Mouse (Mus musculus): ENCODE data around the gene Hs3st6. TPM values are rescaled to one million over a fixed set of nuclear protein-coding genes. Genes with fewer than 3 reads are reported as not detected.

The Hs3st6 gene
- polyA plus RNA-seq, 1 experiment from 2014 or later = 0.21 TPM

GRCm38 (mm10) chr17:24725637-24726390, 27.0 kb upstream of the Hs3st6 start:
- no peaks in the 10 kb centered on the region for H3K27me3 ChIP-seq (ENCODE audit: control insufficient read depth, insufficient read depth, low read length)
- WGBS = 64% methylated on average over 3 of the region's 3 CpGs
- H3K4me1 ChIP-seq (ENCODE audit: control insufficient read depth, insufficient read depth, low read length) = peaks cover 23% of the 10 kb centered on the region
- no peaks in the 10 kb centered on the region for H3K9me3 ChIP-seq (replicated peaks; ENCODE audit: control insufficient read depth, low read length)
- H3K36me3 ChIP-seq (ENCODE audit: control insufficient read depth, insufficient read depth) = peaks cover 13% of the 10 kb centered on the region
- H3K27ac ChIP-seq (ENCODE audit: low read length) = no peak overlapping the region
- no peak overlapping the region for H3K9ac ChIP-seq (ENCODE audit: low read length)
- no peak for ATAC-seq (replicated peaks; ENCODE audit: extremely low read depth, insufficient read depth, low FRiP score)
- no peak overlapping the region for H3K4me3 ChIP-seq (ENCODE audit: low read length)
- no peak overlapping the region for H3K4me2 ChIP-seq (ENCODE audit: low read depth, low read length)

DNA sequence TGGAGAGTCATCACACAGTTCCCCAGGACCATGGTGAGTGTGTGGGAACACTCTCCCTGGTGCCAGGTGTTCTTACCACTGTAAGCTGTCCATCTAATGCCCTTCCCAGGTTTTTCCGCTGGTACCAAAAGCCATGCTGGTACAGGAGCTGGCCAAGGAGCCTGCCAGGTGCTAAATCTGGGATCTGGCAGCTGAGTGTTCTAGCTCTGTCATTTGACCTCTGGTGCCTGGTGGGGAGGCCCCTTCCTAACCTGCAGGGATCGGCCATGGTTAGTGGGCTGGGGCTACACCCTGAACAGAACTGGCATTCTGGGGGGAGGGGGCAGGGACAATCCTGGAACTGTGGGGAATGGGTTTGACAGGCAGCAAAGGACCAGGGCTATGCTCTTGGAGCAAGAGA, 25.2 kb upstream of the Hs3st6 start, which contains the start of gene Rpl3l:
Rpl3l (plus strand) TSS at position 203 of the 400 bp plus-strand sequence.
- Histone ChIP-seq H3K4me1 (ENCODE audit: control insufficient read depth, insufficient read depth, low read length) (peaks cover 16% of the 10 kb centered on the region), H3K36me3 (ENCODE audit: control insufficient read depth, insufficient read depth) (no peaks in the 10 kb centered on the region; the same call in 1 of the 2 replicates), H3K4me2 (ENCODE audit: low read depth, low read length) (no peak within 1 kb of the TSS), H3K9me3 (replicated peaks; ENCODE audit: control insufficient read depth, low read length) (no peaks in the 10 kb centered on the region), H3K4me3 (ENCODE audit: low read length) (no peak within 1 kb of the TSS), H3K27me3 (ENCODE audit: control insufficient read depth, insufficient read depth, low read length) (no peaks in the 10 kb centered on the region), H3K9ac (ENCODE audit: low read length) (no peak within 1 kb of the TSS), H3K27ac (ENCODE audit: low read length) (no peak within 1 kb of the TSS)
- 68% methylated on average over 2 of the region's 2 CpGs for WGBS
- ATAC-seq (replicated peaks; ENCODE audit: extremely low read depth, insufficient read depth, low FRiP score) = no peak

- Histone ChIP-seq H3K4me3 (ENCODE audit: low read length) (no peak overlapping the region), H3K9me3 (replicated peaks; ENCODE audit: control insufficient read depth, low read length) (no peaks in the 10 kb centered on the region), H3K4me1 (ENCODE audit: control insufficient read depth, insufficient read depth, low read length) (peaks cover 11% of the 10 kb centered on the region), H3K27me3 (ENCODE audit: control insufficient read depth, insufficient read depth, low read length) (no peaks in the 10 kb centered on the region), H3K27ac (ENCODE audit: low read length) (no peak overlapping the region), H3K9ac (ENCODE audit: low read length) (no peak overlapping the region), H3K4me2 (ENCODE audit: low read depth, low read length) (no peak overlapping the region), H3K36me3 (ENCODE audit: control insufficient read depth, insufficient read depth) (no peaks in the 10 kb centered on the region)
- no peak for ATAC-seq (replicated peaks; ENCODE audit: extremely low read depth, insufficient read depth, low FRiP score)
- 71% methylated on average over 17 of the region's 17 CpGs for WGBS
Observed at GRCm38 (mm10) chr17:24728184-24728583, 24.6 kb upstream of the Hs3st6 start.

DNA sequence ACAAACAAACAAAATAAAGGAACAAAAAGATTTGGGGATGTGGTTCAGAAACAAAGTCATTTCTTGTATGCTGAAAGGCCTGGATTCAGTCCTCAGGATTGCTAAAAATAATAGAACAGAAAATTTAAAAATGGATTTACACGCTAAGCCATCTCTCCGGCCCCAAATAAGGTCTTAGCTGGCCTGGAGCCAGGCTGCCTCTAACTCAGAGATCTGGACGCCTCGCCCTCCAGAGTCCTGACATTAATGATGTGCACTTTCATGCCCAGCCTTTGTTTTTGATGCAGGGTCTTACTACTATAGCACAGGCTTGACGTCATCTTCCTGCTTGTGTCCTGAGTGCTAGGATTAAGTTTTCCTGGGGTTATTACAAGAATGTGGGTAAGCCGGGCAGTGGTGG, 23.7 kb upstream of the Hs3st6 start:
- ATAC-seq (replicated peaks; ENCODE audit: extremely low read depth, insufficient read depth, low FRiP score) = no peak
- H3K4me2 ChIP-seq (ENCODE audit: low read depth, low read length) = no peak overlapping the region
- H3K9me3 ChIP-seq (replicated peaks; ENCODE audit: control insufficient read depth, low read length) = no peaks in the 10 kb centered on the region
- H3K4me3 ChIP-seq (ENCODE audit: low read length) = no peak overlapping the region
- H3K36me3 ChIP-seq (ENCODE audit: control insufficient read depth, insufficient read depth) = no peaks in the 10 kb centered on the region
- H3K9ac ChIP-seq (ENCODE audit: low read length) = no peak overlapping the region
- WGBS = 53% methylated on average over 6 of the region's 6 CpGs
- no peak overlapping the region for H3K27ac ChIP-seq (ENCODE audit: low read length)
- no peaks in the 10 kb centered on the region for H3K27me3 ChIP-seq (ENCODE audit: control insufficient read depth, insufficient read depth, low read length)
- peaks cover 11% of the 10 kb centered on the region for H3K4me1 ChIP-seq (ENCODE audit: control insufficient read depth, insufficient read depth, low read length)

DNA sequence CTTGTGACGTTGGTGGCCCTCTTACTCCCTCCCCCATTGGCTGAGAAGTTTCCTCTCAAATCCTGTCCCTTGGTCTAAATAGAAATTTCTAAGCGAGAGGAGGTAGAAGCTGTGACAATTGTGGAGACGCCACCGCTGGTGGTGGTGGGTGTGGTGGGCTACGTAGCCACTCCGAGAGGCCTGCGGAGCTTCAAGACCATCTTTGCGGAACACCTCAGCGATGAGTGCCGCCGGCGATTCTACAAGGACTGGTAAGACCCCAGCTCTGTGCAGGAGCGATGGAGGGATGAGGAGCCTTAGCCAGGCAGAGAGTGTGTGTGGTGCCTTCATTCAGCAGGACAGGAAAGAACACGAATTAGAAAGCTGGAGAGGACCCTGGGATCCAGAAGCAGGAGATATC, 22.0 kb upstream of the Hs3st6 start:
- Histone ChIP-seq H3K27me3 (ENCODE audit: control insufficient read depth, insufficient read depth, low read length) (no peaks in the 10 kb centered on the region), H3K4me3 (ENCODE audit: low read length) (no peak overlapping the region), H3K4me1 (ENCODE audit: control insufficient read depth, insufficient read depth, low read length) (peaks cover 12% of the 10 kb centered on the region), H3K9me3 (replicated peaks; ENCODE audit: control insufficient read depth, low read length) (no peaks in the 10 kb centered on the region), H3K4me2 (ENCODE audit: low read depth, low read length) (no peak overlapping the region), H3K27ac (ENCODE audit: low read length) (no peak overlapping the region), H3K36me3 (ENCODE audit: control insufficient read depth, insufficient read depth) (no peaks in the 10 kb centered on the region), H3K9ac (ENCODE audit: low read length) (no peak overlapping the region)
- no peak for ATAC-seq (replicated peaks; ENCODE audit: extremely low read depth, insufficient read depth, low FRiP score)
- WGBS = 84% methylated on average over 14 of the region's 14 CpGs

- WGBS = 61% methylated on average over 12 of the region's 12 CpGs
- peak overlapping the region; percentile 79 for H3K27ac ChIP-seq (ENCODE audit: low read length)
Observed at GRCm38 (mm10) chr17:24732233-24732935, 20.4 kb upstream of the Hs3st6 start.

DNA sequence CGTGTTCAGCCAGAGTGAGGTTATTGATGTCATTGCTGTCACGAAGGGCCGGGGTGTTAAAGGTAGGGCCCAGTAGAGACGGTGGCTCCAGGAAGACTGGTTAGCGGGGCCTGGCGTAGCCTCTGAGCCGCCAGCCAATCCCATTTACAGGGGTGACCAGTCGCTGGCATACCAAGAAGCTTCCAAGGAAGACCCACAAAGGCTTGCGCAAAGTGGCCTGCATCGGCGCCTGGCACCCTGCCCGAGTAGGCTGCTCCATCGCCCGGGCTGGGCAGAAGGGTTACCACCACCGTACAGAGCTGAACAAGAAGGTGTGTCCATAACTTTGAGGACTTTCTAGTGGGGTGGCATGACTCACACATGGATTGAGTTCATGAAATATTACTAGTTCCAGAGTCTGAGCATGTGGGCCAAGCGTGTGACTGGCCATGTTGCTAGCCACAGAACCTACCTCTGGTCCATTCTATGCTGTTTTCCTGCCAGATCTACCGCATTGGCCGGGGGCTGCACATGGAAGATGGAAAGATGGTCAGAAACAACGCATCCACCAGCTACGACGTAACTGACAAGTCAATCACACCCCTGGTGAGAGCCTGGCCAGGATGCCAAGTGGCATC, 19.2 kb upstream of the Hs3st6 start:
- Histone ChIP-seq H3K9ac (ENCODE audit: low read length) (no peak overlapping the region), H3K36me3 (ENCODE audit: control insufficient read depth, insufficient read depth) (no peaks in the 10 kb centered on the region), H3K27me3 (ENCODE audit: control insufficient read depth, insufficient read depth, low read length) (no peaks in the 10 kb centered on the region), H3K4me2 (ENCODE audit: low read depth, low read length) (no peak overlapping the region), H3K4me3 (ENCODE audit: low read length) (no peak overlapping the region), H3K27ac (ENCODE audit: low read length) (no peak overlapping the region), H3K4me1 (ENCODE audit: control insufficient read depth, insufficient read depth, low read length) (peaks cover 22% of the 10 kb centered on the region), H3K9me3 (replicated peaks; ENCODE audit: control insufficient read depth, low read length) (no peaks in the 10 kb centered on the region)
- no peak for ATAC-seq (replicated peaks; ENCODE audit: extremely low read depth, insufficient read depth, low FRiP score)
- WGBS = 90% methylated on average over 21 of the region's 21 CpGs

More at GRCm38 (mm10) chr17:24732233-24732935, 20.4 kb upstream of the Hs3st6 start:
- Histone ChIP-seq H3K4me1 (ENCODE audit: control insufficient read depth, insufficient read depth, low read length) (peaks cover 21% of the 10 kb centered on the region), H3K9ac (ENCODE audit: low read length) (peak overlapping the region; percentile 52), H3K4me3 (ENCODE audit: low read length) (no peak overlapping the region), H3K36me3 (ENCODE audit: control insufficient read depth, insufficient read depth) (no peaks in the 10 kb centered on the region), H3K27me3 (ENCODE audit: control insufficient read depth, insufficient read depth, low read length) (no peaks in the 10 kb centered on the region), H3K4me2 (ENCODE audit: low read depth, low read length) (0 out of 2 replicates have a peak overlapping the region, but pooled peaks have one; percentile 9), H3K9me3 (replicated peaks; ENCODE audit: control insufficient read depth, low read length) (no peaks in the 10 kb centered on the region)
- no peak for ATAC-seq (replicated peaks; ENCODE audit: extremely low read depth, insufficient read depth, low FRiP score)

GRCm38 (mm10) chr17:24734513-24734912, 18.3 kb upstream of the Hs3st6 start:
- WGBS = 86% methylated on average over 1 of the region's 1 CpGs
- H3K9ac ChIP-seq (ENCODE audit: low read length) = no peak overlapping the region
- H3K4me2 ChIP-seq (ENCODE audit: low read depth, low read length) = no peak overlapping the region
- ATAC-seq (replicated peaks; ENCODE audit: extremely low read depth, insufficient read depth, low FRiP score) = no peak
- H3K4me3 ChIP-seq (ENCODE audit: low read length) = no peak overlapping the region
- no peaks in the 10 kb centered on the region for H3K36me3 ChIP-seq (ENCODE audit: control insufficient read depth, insufficient read depth)
- H3K4me1 ChIP-seq (ENCODE audit: control insufficient read depth, insufficient read depth, low read length) = peaks cover 19% of the 10 kb centered on the region
- H3K27me3 ChIP-seq (ENCODE audit: control insufficient read depth, insufficient read depth, low read length) = no peaks in the 10 kb centered on the region
- no peaks in the 10 kb centered on the region for H3K9me3 ChIP-seq (replicated peaks; ENCODE audit: control insufficient read depth, low read length)
- H3K27ac ChIP-seq (ENCODE audit: low read length) = no peak overlapping the region

DNA sequence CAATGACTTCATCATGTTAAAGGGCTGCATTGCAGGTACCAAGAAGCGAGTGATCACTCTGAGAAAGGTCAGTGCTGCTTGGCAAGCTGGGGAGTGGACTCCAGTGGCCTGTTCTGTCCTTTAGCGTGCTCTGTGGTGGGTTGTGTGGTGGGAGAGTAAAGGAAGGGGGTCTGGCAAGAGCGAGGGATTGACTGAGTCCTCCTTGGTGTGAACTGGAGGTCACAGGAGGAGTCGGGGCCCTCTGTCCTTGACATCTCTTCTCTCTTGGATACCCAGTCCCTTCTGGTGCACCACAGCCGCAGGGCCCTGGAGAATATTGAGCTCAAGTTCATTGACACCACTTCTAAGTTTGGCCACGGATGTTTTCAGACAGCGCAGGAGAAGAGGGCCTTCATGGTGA, 17.3 kb upstream of the Hs3st6 start:
- H3K4me1 ChIP-seq (ENCODE audit: control insufficient read depth, insufficient read depth, low read length) = peaks cover 19% of the 10 kb centered on the region
- H3K9me3 ChIP-seq (replicated peaks; ENCODE audit: control insufficient read depth, low read length) = no peaks in the 10 kb centered on the region
- no peaks in the 10 kb centered on the region for H3K27me3 ChIP-seq (ENCODE audit: control insufficient read depth, insufficient read depth, low read length)
- WGBS = 84% methylated on average over 7 of the region's 7 CpGs
- no peak overlapping the region for H3K4me2 ChIP-seq (ENCODE audit: low read depth, low read length)
- H3K27ac ChIP-seq (ENCODE audit: low read length) = peak overlapping the region; percentile 74
- H3K4me3 ChIP-seq (ENCODE audit: low read length) = no peak overlapping the region
- no peak overlapping the region for H3K9ac ChIP-seq (ENCODE audit: low read length)
- peaks cover 7% of the 10 kb centered on the region; the same call in 1 of the 2 replicates for H3K36me3 ChIP-seq (ENCODE audit: control insufficient read depth, insufficient read depth)
- no peak for ATAC-seq (replicated peaks; ENCODE audit: extremely low read depth, insufficient read depth, low FRiP score)
